Mouse (Mus musculus) liver, adult 2 months (tissue): Measurements from ENCODE around the gene Ptpru. TPM values are rescaled to one million over a fixed set of nuclear protein-coding genes. Genes with fewer than 3 reads are reported as not detected.
"Not testable (repeated sequence)": the region's sequence is repeated elsewhere in the genome, so short reads cannot be mapped to it uniquely, and the experiment has no call there.

Source experiments
- DNase-seq: peaks from one replicate; pipeline ENCODE4 v3.0.0-alpha.2; 2011; ENCODE audit warnings: low read depth, low spot score; ENCODE audit errors: extremely low read depth
- H3K27ac ChIP-seq: fragments of 200-500 bp; replicated peaks from 2 replicates; pipeline ENCODE4 v1.5.1; 2012; ENCODE audit warnings: low read depth, mild to moderate bottlenecking, control low read depth, inconsistent platforms, low read length; ENCODE audit not compliant: insufficient read depth
- H3K27me3 ChIP-seq: fragments of 200-500 bp; 2 replicates; pipeline ENCODE4 v1.6.1; 2012; ENCODE audit warnings: mild to moderate bottlenecking, moderate library complexity, low read length, inconsistent platforms; ENCODE audit not compliant: control insufficient read depth, insufficient read depth
- H3K36me3 ChIP-seq: fragments of 200-500 bp; 2 replicates; pipeline ENCODE4 v1.6.1; 2012; ENCODE audit warnings: low read length, inconsistent platforms; ENCODE audit not compliant: control insufficient read depth, insufficient read depth
- H3K4me1 ChIP-seq: fragments of 200-500 bp; 2 replicates; pipeline ENCODE4 v1.6.1; 2011; ENCODE audit warnings: low read length; ENCODE audit not compliant: control insufficient read depth, insufficient read depth
- H3K4me3 ChIP-seq: fragments of 200-500 bp; 2 replicates; pipeline ENCODE4 v1.5.1; 2011; ENCODE audit warnings: low read depth, mild to moderate bottlenecking, control low read depth, low read length, moderate library complexity; ENCODE audit not compliant: insufficient read depth
- H3K79me2 ChIP-seq: fragments of 200-500 bp; 2 replicates; pipeline ENCODE4 v1.6.1; 2012; ENCODE audit warnings: inconsistent platforms, mild to moderate bottlenecking, low read length, moderate library complexity; ENCODE audit not compliant: control insufficient read depth, insufficient read depth
- H3K9ac ChIP-seq: fragments of 200-500 bp; 2 replicates; pipeline ENCODE4 v1.6.1; 2012; ENCODE audit warnings: low read depth, mild to moderate bottlenecking, control low read depth, inconsistent platforms, low read length
- CTCF ChIP-seq: fragments of 200-500 bp; IDR thresholded peaks from 2 replicates; pipeline ENCODE4 v1.5.1; 2011; ENCODE audit warnings: low read depth, low read length, control low read depth
- POLR2A ChIP-seq: fragments of 200-500 bp; IDR thresholded peaks from 2 replicates; pipeline ENCODE4 v1.6.1; 2011; ENCODE audit warnings: low read length, control low read depth; ENCODE audit not compliant: insufficient read depth; ENCODE audit errors: extremely low read depth
- WGBS: fragments of 180-500 bp; shearing (Covaris S2); methylation state at CpG from one replicate; pipeline ENCODE4 v1.1.7; 2018; 5-methylcytosine and 5-hydroxymethylcytosine counted together
- polyA plus RNA-seq: library from polyadenylated mRNA; depleted of rRNA; stranded (reverse); fragments of >200 nt; gene quantifications from 2 replicates; pipeline ENCODE4 v1.2.3, GENCODE M21; 2012
- total RNA-seq: library from RNA; depleted of rRNA; stranded (reverse); fragments of >200 nt; gene quantifications from 2 replicates; pipeline ENCODE4 v1.2.3, GENCODE M21; 2014

Ptpru gene
- total and polyA plus RNA-seq, 2 experiments, result 0.09 to 0.27 TPM

GRCm38 (mm10) chr4:131805255-131805654 is 32.8 kb downstream of the Ptpru start:
- Histone ChIP-seq H3K27ac (no peak overlapping the region), H3K36me3 (no peaks in the 10 kb centered on the region), H3K9ac (no peak overlapping the region), H3K4me3 (no peak overlapping the region), H3K27me3 (no peaks in the 10 kb centered on the region; the same call in 1 of the 2 replicates), H3K79me2 (no peaks in the 10 kb centered on the region), H3K4me1 (no peaks in the 10 kb centered on the region)
- 64% methylated on average over 3 of the region's 3 CpGs for WGBS
- TF ChIP-seq CTCF, result no peak
- no peak for TF ChIP-seq POLR2A
- no peak for DNase-seq

GRCm38 (mm10) chr4:131804732-131805131 is 33.4 kb downstream of the Ptpru start:
- WGBS, result 91% methylated on average over 5 of the region's 6 CpGs

GRCm38 (mm10) chr4:131803846-131804245 is 34.2 kb downstream of the Ptpru start:
- Histone ChIP-seq H3K4me3 (no peak overlapping the region), H3K27ac (no peak overlapping the region), H3K9ac (no peak overlapping the region), H3K4me1 (no peaks in the 10 kb centered on the region), H3K36me3 (no peaks in the 10 kb centered on the region), H3K79me2 (no peaks in the 10 kb centered on the region), H3K27me3 (no peaks in the 10 kb centered on the region; the same call in 1 of the 2 replicates)
- no peak for TF ChIP-seq POLR2A
- TF ChIP-seq CTCF, result no peak
- DNase-seq, result no peak
- 75% methylated on average over 9 of the region's 9 CpGs for WGBS

More at GRCm38 (mm10) chr4:131804732-131805131, 33.4 kb downstream of the Ptpru start:
- H3K4me3 ChIP-seq, H3K36me3 ChIP-seq, H3K79me2 ChIP-seq, H3K4me1 ChIP-seq, H3K27ac ChIP-seq, H3K27me3 ChIP-seq, DNase-seq, H3K9ac ChIP-seq: not testable (repeated sequence)

GRCm38 (mm10) chr4:131798968-131799367 is 39.1 kb downstream of the Ptpru start:
- no peak overlapping the region for H3K4me3 ChIP-seq
- 39% methylated on average over 3 of the region's 4 CpGs for WGBS

GRCm38 (mm10) chr4:131797920-131798319 is 40.2 kb downstream of the Ptpru start:
- no peak for TF ChIP-seq POLR2A
- TF ChIP-seq CTCF, result no peak
- DNase-seq, result no peak
- Histone ChIP-seq H3K27me3 (no peaks in the 10 kb centered on the region; the same call in 1 of the 2 replicates), H3K36me3 (no peaks in the 10 kb centered on the region), H3K79me2 (no peaks in the 10 kb centered on the region), H3K4me1 (no peaks in the 10 kb centered on the region), H3K27ac (no peak overlapping the region), H3K4me3 (no peak overlapping the region), H3K9ac (no peak overlapping the region)
- WGBS, result 68% methylated on average over 12 of the region's 12 CpGs

More at GRCm38 (mm10) chr4:131798968-131799367, 39.1 kb downstream of the Ptpru start:
- Histone ChIP-seq H3K4me1 (no peaks in the 10 kb centered on the region), H3K79me2 (no peaks in the 10 kb centered on the region), H3K27me3 (no peaks in the 10 kb centered on the region; the same call in 1 of the 2 replicates), H3K9ac (no peak overlapping the region), H3K36me3 (no peaks in the 10 kb centered on the region), H3K27ac (no peak overlapping the region)
- DNase-seq, result no peak
- TF ChIP-seq POLR2A, result no peak
- no peak for TF ChIP-seq CTCF

- H3K27me3 ChIP-seq, result no peaks in the 10 kb centered on the region
- H3K36me3 ChIP-seq, result no peaks in the 10 kb centered on the region
- H3K79me2 ChIP-seq, result no peaks in the 10 kb centered on the region
- WGBS, result 83% methylated on average over 7 of the region's 7 CpGs
- TF ChIP-seq POLR2A (no peak), CTCF (no peak)
- H3K4me3 ChIP-seq, result no peak overlapping the region
- H3K27ac ChIP-seq, result no peak overlapping the region
- H3K4me1 ChIP-seq, result no peaks in the 10 kb centered on the region
- no peak overlapping the region for H3K9ac ChIP-seq
- DNase-seq, result peak; percentile 19
Measured at GRCm38 (mm10) chr4:131797483-131797882, 40.6 kb downstream of the Ptpru start.
